Mouse (Mus musculus): Measurements from ENCODE around the gene Zbtb9. TPM values are rescaled to one million over a fixed set of nuclear protein-coding genes. Genes with fewer than 3 reads are reported as not detected.
A peak's percentile ranks its signal among the peaks of the same experiment; 100 is the strongest.

Gene Zbtb9
- total and polyA plus RNA-seq, 2 experiments from 2014 or later: 4.0 to 5.4 TPM

DNA sequence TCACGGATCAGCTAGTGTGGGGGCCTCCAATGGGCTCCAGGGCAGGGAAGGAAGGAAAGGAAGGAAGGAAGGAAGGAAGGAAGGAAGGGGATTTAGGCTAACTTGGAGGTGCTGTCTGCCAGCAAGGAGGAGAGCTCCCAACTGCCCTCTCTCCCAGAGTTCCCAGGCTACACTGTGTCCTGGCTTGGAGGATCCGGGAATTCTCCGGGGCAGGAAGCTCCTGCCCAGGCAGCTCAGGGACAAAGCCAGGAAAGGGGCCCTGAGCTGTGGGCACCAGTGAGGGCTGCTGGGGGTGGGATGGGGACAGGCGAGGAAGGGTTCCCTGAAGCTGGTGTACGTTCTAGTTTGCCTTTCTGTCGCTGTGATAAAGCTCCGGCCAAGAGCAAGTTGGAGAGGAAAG lies 63.5 kb downstream of the Zbtb9 start:
- no peak overlapping the region for H3K4me2 ChIP-seq (ENCODE audit: low read depth, low read length)

DNA sequence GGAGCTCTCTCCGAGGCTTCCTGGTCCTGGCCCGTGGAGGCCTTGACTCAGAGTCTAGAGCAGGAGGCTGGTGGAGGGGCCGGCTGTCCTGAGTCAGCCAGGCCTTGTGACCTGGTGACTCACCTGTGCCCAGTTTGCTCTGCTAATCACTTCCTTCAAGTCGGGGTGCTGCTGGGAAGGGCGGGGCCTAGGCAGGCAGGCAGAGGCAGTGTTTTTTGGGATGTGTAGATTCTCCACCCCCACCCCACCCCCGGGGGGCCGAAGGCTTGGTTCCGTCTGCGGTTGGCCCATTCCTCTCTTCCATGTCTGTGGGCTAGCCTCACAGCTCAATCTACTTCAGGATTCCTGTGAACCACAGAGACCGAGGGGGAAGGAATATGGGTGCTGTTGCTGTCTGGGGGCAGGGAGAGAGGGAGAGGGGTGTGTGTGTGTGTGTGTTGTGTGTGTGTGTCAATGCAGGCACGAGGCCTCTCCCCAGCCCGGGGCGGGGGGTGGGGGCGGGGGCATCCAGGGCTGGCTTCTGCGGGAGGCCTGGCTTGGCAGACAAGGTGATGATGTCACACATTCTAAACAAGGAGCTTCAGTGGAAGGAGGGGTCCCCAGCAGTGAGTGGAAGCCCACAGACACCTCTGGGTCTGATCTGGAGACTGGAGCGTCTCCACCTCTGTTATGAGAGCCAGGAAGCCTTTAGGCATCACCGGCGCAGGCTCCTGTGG lies 65.5 kb downstream of the Zbtb9 start:
- Histone ChIP-seq H3K9ac (replicated peaks; ENCODE audit: low read depth, low read length) (no peak overlapping the region), H3K9me3 (replicated peaks; ENCODE audit: control insufficient read depth, low read length) (no peaks in the 10 kb centered on the region), H3K4me3 (ENCODE audit: low read depth, low read length) (no peak overlapping the region), H3K4me2 (ENCODE audit: low read depth, low read length) (no peak overlapping the region), H3K27me3 (ENCODE audit: control insufficient read depth, insufficient read depth, low read length) (no peaks in the 10 kb centered on the region), H3K4me1 (ENCODE audit: control insufficient read depth, insufficient read depth) (peaks cover 13% of the 10 kb centered on the region), H3K36me3 (replicated peaks; ENCODE audit: control insufficient read depth, insufficient read depth, low read length) (no peaks in the 10 kb centered on the region), H3K27ac (ENCODE audit: low read depth) (no peak overlapping the region)
- ATAC-seq (ENCODE audit: insufficient read depth, low read depth) (no peak), DNase-seq (ENCODE audit: low spot score) (no peak)
- WGBS: 34% methylated on average over 18 of the region's 18 CpGs
- TF ChIP-seq EP300 (IDR thresholded peaks at IDR 0.05; ENCODE audit: low read depth) (no peak), CTCF (IDR thresholded peaks at IDR 0.05; ENCODE audit: low read depth) (no peak)

More for the DNA sequence above, 63.5 kb downstream of the Zbtb9 start:
- H3K4me1 ChIP-seq (ENCODE audit: control insufficient read depth, insufficient read depth): peaks cover 20% of the 10 kb centered on the region
- 58% methylated on average over 7 of the region's 7 CpGs for WGBS
- ATAC-seq (ENCODE audit: insufficient read depth, low read depth) (0 out of 2 replicates have a peak, but pooled peaks have one; percentile 18), DNase-seq (ENCODE audit: low spot score) (no peak)
- no peaks in the 10 kb centered on the region for H3K9me3 ChIP-seq (replicated peaks; ENCODE audit: control insufficient read depth, low read length)
- TF ChIP-seq EP300 (IDR thresholded peaks at IDR 0.05; ENCODE audit: low read depth) (no peak), CTCF (IDR thresholded peaks at IDR 0.05; ENCODE audit: low read depth) (no peak)
- no peak overlapping the region for H3K4me3 ChIP-seq (ENCODE audit: low read depth, low read length)
- H3K36me3 ChIP-seq (replicated peaks; ENCODE audit: control insufficient read depth, insufficient read depth, low read length): no peaks in the 10 kb centered on the region
- H3K27ac ChIP-seq (ENCODE audit: low read depth): peak overlapping the region; percentile 55
- no peaks in the 10 kb centered on the region for H3K27me3 ChIP-seq (ENCODE audit: control insufficient read depth, insufficient read depth, low read length)
- no peak overlapping the region for H3K9ac ChIP-seq (replicated peaks; ENCODE audit: low read depth, low read length)

- no peak for TF ChIP-seq CTCF (IDR thresholded peaks at IDR 0.05; ENCODE audit: low read depth)
- TF ChIP-seq EP300 (IDR thresholded peaks at IDR 0.05; ENCODE audit: low read depth): no peak
- DNase-seq (ENCODE audit: low spot score): no peak
- H3K4me3 ChIP-seq (ENCODE audit: low read depth, low read length): no peak overlapping the region
- ATAC-seq (ENCODE audit: insufficient read depth, low read depth): no peak
- H3K4me2 ChIP-seq (ENCODE audit: low read depth, low read length): no peak overlapping the region
- no peaks in the 10 kb centered on the region for H3K27me3 ChIP-seq (ENCODE audit: control insufficient read depth, insufficient read depth, low read length)
- no peak overlapping the region for H3K27ac ChIP-seq (ENCODE audit: low read depth)
- no peaks in the 10 kb centered on the region for H3K9me3 ChIP-seq (replicated peaks; ENCODE audit: control insufficient read depth, low read length)
- no peak overlapping the region for H3K9ac ChIP-seq (replicated peaks; ENCODE audit: low read depth, low read length)
- H3K36me3 ChIP-seq (replicated peaks; ENCODE audit: control insufficient read depth, insufficient read depth, low read length): no peaks in the 10 kb centered on the region
- 75% methylated on average over 10 of the region's 10 CpGs for WGBS
- peaks cover 13% of the 10 kb centered on the region for H3K4me1 ChIP-seq (ENCODE audit: control insufficient read depth, insufficient read depth)
Observed at GRCm38 (mm10) chr17:27039432-27040102, 66.6 kb downstream of the Zbtb9 start.

DNA sequence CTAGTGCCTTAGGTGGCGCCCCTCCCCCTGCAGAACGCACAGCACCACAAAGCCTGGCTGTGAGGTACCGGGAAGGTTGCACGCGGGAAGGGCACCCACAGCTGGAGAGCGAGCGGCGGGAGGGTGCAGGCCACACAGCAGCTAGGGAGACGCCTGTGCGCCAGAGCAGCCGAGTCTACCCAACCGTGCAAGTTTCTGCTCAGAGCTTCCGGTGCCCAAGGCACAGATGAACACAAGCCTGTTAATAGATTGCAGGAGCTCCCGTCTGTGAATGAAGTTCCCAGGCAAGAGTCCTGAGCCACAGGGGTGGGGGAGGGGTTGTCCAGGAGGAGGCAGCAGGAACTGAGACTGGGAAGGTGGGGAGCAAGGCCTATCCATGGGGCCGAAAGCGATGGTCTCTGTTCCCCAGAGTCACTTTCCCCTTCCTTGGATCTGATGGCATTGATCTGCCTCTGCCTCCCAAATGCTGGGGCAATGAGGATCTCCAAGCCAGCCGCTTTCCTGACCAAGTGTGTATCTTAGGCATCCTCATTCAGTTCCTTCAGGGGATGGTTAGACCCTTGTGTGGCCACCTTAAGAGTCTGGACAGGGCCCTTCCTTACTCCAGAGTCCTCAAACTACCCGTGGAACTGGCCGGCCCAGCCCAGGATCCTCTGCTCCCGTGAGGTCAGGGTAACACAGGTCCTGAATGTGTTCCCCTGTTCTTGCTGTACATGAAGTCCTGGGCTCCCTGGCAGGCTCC lies 67.5 kb downstream of the Zbtb9 start:
- Histone ChIP-seq H3K4me1 (ENCODE audit: control insufficient read depth, insufficient read depth) (peaks cover 13% of the 10 kb centered on the region), H3K27me3 (ENCODE audit: control insufficient read depth, insufficient read depth, low read length) (no peaks in the 10 kb centered on the region), H3K9ac (replicated peaks; ENCODE audit: low read depth, low read length) (peak overlapping the region; percentile 30), H3K36me3 (replicated peaks; ENCODE audit: control insufficient read depth, insufficient read depth, low read length) (no peaks in the 10 kb centered on the region), H3K9me3 (replicated peaks; ENCODE audit: control insufficient read depth, low read length) (no peaks in the 10 kb centered on the region), H3K27ac (ENCODE audit: low read depth) (no peak overlapping the region), H3K4me2 (ENCODE audit: low read depth, low read length) (peak overlapping the region; percentile 41), H3K4me3 (ENCODE audit: low read depth, low read length) (no peak overlapping the region)
- TF ChIP-seq EP300 (IDR thresholded peaks at IDR 0.05; ENCODE audit: low read depth) (no peak), CTCF (IDR thresholded peaks at IDR 0.05; ENCODE audit: low read depth) (no peak)
- no peak for ATAC-seq (ENCODE audit: insufficient read depth, low read depth)
- DNase-seq (ENCODE audit: low spot score): no peak
- 30% methylated on average over 20 of the region's 20 CpGs for WGBS

- no peak overlapping the region for H3K9ac ChIP-seq (replicated peaks; ENCODE audit: low read depth, low read length)
- no peak for TF ChIP-seq CTCF (IDR thresholded peaks at IDR 0.05; ENCODE audit: low read depth)
- no peak for TF ChIP-seq EP300 (IDR thresholded peaks at IDR 0.05; ENCODE audit: low read depth)
- no peak overlapping the region for H3K4me3 ChIP-seq (ENCODE audit: low read depth, low read length)
- no peak overlapping the region for H3K27ac ChIP-seq (ENCODE audit: low read depth)
- H3K9me3 ChIP-seq (replicated peaks; ENCODE audit: control insufficient read depth, low read length): no peaks in the 10 kb centered on the region
- 55% methylated on average over 12 of the region's 13 CpGs for WGBS
- ATAC-seq (ENCODE audit: insufficient read depth, low read depth) (no peak), DNase-seq (ENCODE audit: low spot score) (no peak)
- H3K27me3 ChIP-seq (ENCODE audit: control insufficient read depth, insufficient read depth, low read length): no peaks in the 10 kb centered on the region
- no peaks in the 10 kb centered on the region for H3K36me3 ChIP-seq (replicated peaks; ENCODE audit: control insufficient read depth, insufficient read depth, low read length)
- peaks cover 13% of the 10 kb centered on the region for H3K4me1 ChIP-seq (ENCODE audit: control insufficient read depth, insufficient read depth)
- H3K4me2 ChIP-seq (ENCODE audit: low read depth, low read length): no peak overlapping the region
Observed at GRCm38 (mm10) chr17:27041046-27041786, 68.2 kb downstream of the Zbtb9 start.
